Mouse (Mus musculus) MEL (cell line): ENCODE data around the gene Pmpca.

Experiments
- CTCF ChIP-seq, 3 experiments: IDR thresholded peaks in 2 of 3; conservative IDR thresholded peaks in 1 of 3; 2 replicates each; pipeline ENCODE4 v1.5.1; 2011 to 2012; ENCODE audit warnings: low read length in 3 of 3, low read depth in 2 of 3, mild to moderate bottlenecking in 2 of 3, improper control_type of control experiment in 1 of 3, inconsistent platforms in 1 of 3, mixed read lengths in 1 of 3, moderate library complexity in 1 of 3; ENCODE audit not compliant: control insufficient read depth in 1 of 3, insufficient read depth in 1 of 3, poor library complexity in 1 of 3, severe bottlenecking in 1 of 3
- HCFC1 ChIP-seq: IDR thresholded peaks from 2 replicates; pipeline ENCODE4 v1.6.1; 2012; ENCODE audit warnings: low read depth, mild to moderate bottlenecking, inconsistent platforms, low read length, improper control_type of control experiment, moderate library complexity
- MEF2A ChIP-seq: IDR thresholded peaks from 2 replicates; pipeline ENCODE4 v1.6.1; 2014; ENCODE audit warnings: low read depth, mild to moderate bottlenecking, inconsistent platforms, low read length, improper control_type of control experiment; ENCODE audit not compliant: poor library complexity, insufficient replicate concordance, severe bottlenecking; ENCODE audit errors: extremely low read depth
- POLR2A ChIP-seq, 2 experiments: IDR thresholded peaks; 2 replicates each; pipeline ENCODE4 v1.6.1; 2011 to 2012; ENCODE audit warnings: low read length in 2 of 2, mild to moderate bottlenecking in 2 of 2, control low read depth in 1 of 2, improper control_type of control experiment in 1 of 2, low read depth in 1 of 2, moderate library complexity in 1 of 2; ENCODE audit not compliant: control insufficient read depth in 1 of 2, insufficient read depth in 1 of 2, poor library complexity in 1 of 2
- RAD21 ChIP-seq: IDR thresholded peaks from 2 replicates; pipeline ENCODE4 v1.6.1; 2011; ENCODE audit warnings: mild to moderate bottlenecking, low read depth, low read length, improper control_type of control experiment
- TCF12 ChIP-seq: IDR thresholded peaks from 2 replicates; pipeline ENCODE4 v1.6.1; 2014; ENCODE audit warnings: low read depth, mild to moderate bottlenecking, inconsistent platforms, low read length, improper control_type of control experiment, moderate library complexity

GRCm38 (mm10) chr2:26444946-26445665 lies 56.0 kb downstream of the Pmpca start, which contains the start of gene Sec16a:
- TF ChIP-seq CTCF (IDR thresholded peaks at IDR 0.05 in 2 of 3, conservative IDR thresholded peaks at IDR 0.05 in 1 of 3; ENCODE audit: control insufficient read depth in 1 of 3, insufficient read depth in 1 of 3, low read depth in 2 of 3, low read length in 3 of 3, poor library complexity in 1 of 3, severe bottlenecking in 1 of 3) (no peak), RAD21 (no peak), POLR2A (IDR thresholded peaks at IDR 0.05; ENCODE audit: control insufficient read depth in 1 of 2, insufficient read depth in 1 of 2, low read depth in 1 of 2, low read length in 2 of 2, poor library complexity in 1 of 2) (peak; percentile 73 to 82; a peak in 3 of 4 replicates), HCFC1 (peak; percentile 79), TCF12 (no peak), MEF2A (no peak)
